Mouse (Mus musculus) erythroblast, embryonic 14.5 days (primary cell): ENCODE results near the gene Kidins220.

Experiments
- GATA1 ChIP-seq: IDR thresholded peaks from 2 replicates; pipeline ENCODE4 v1.6.1; 2012; ENCODE audit warnings: low read length, inconsistent platforms, mixed read lengths
- TAL1 ChIP-seq: IDR thresholded peaks from 3 replicates; pipeline ENCODE4 v1.6.1; 2012; ENCODE audit warnings: low read length, inconsistent platforms, mixed read lengths

GRCm38 (mm10) chr12:24961821-24962220 is 12.9 kb upstream of the Kidins220 start:
- TF ChIP-seq TAL1 (no peak), GATA1 (no peak)
